Mouse (Mus musculus) adrenal gland, postnatal 4 days (tissue): ENCODE data around the gene Cdkal1. TPM values are rescaled to one million over a fixed set of nuclear protein-coding genes. Genes with fewer than 3 reads are reported as not detected.

Source experiments
- total RNA-seq, 2 experiments: library from RNA; stranded (reverse); gene quantifications; 2 replicates each; pipeline ENCODE4 v1.2.3; 2021

Cdkal1 gene
- total RNA-seq, 2 experiments from 2014 or later, result 31.9 to 34.3 TPM

Other genes with a start within 250 kb of the Cdkal1 start
- 10 to 100 TPM; 17.2 to 20.3 TPM for gene E2f3, start 130.4 kb upstream of the Cdkal1 start, total RNA-seq